Mouse (Mus musculus): ENCODE data around the gene Gm49358. TPM values are rescaled to one million over a fixed set of nuclear protein-coding genes. Genes with fewer than 3 reads are reported as not detected.

Gm49358 gene
- total and polyA plus RNA-seq, 3 experiments, result 2.0 TPM; not detected in 2

Other genes with a start within 250 kb of the Gm49358 start
- gene Hsp90b1, start 58.5 kb upstream of the Gm49358 start, total RNA-seq (2012; rRNA removed), result 635 and 991 TPM in 2 replicates
- gene Hsp90b1, start 58.5 kb upstream of the Gm49358 start, total RNA-seq (2014; rRNA removed), result 799 and 863 TPM in 2 replicates
- 1,137 and 1,160 TPM in 2 replicates for gene Hsp90b1, start 58.5 kb upstream of the Gm49358 start, polyA plus RNA-seq (2012; ENCODE audit: insufficient read length, low read depth)
- 4.0 and 4.4 TPM in 2 replicates for gene Ttc41, start 58.2 kb upstream of the Gm49358 start, total RNA-seq (2012; rRNA removed)
- 3.6 and 4.2 TPM in 2 replicates for gene Ttc41, start 58.2 kb upstream of the Gm49358 start, total RNA-seq (2014; rRNA removed)
- 3.3 and 3.6 TPM in 2 replicates for gene Ttc41, start 58.2 kb upstream of the Gm49358 start, polyA plus RNA-seq (2012; ENCODE audit: insufficient read length, low read depth)
- 4.6 and 7.1 TPM in 2 replicates for gene Nt5dc3, start 15.0 kb downstream of the Gm49358 start, total RNA-seq (2012; rRNA removed)
- 6.0 and 6.5 TPM in 2 replicates for gene Nt5dc3, start 15.0 kb downstream of the Gm49358 start, total RNA-seq (2014; rRNA removed)
- 15.0 and 15.9 TPM in 2 replicates for gene Nt5dc3, start 15.0 kb downstream of the Gm49358 start, polyA plus RNA-seq (2012; ENCODE audit: insufficient read length, low read depth)
- not detected in 2 replicates for gene Stab2, start 244.1 kb downstream of the Gm49358 start, total RNA-seq (2012; rRNA removed)
- gene Stab2, start 244.1 kb downstream of the Gm49358 start, total RNA-seq (2014; rRNA removed), result not detected in 2 replicates
- 0.09 and 0.12 TPM in 2 replicates for gene Stab2, start 244.1 kb downstream of the Gm49358 start, polyA plus RNA-seq (2012; ENCODE audit: insufficient read length, low read depth)

All from CH12.LX (cell line).